Mouse (Mus musculus) lung, postnatal 0 days (tissue): ENCODE measurements around the gene Dcxr. TPM values are rescaled to one million over a fixed set of nuclear protein-coding genes. Genes with fewer than 3 reads are reported as not detected.
"Not testable (repeated sequence)": the region's sequence is repeated elsewhere in the genome, so short reads cannot be mapped to it uniquely, and the experiment has no call there.

Experiments
- ATAC-seq: fragments of 200-750 bp; cut with Nextera tagmentation; 2 replicates; pipeline ENCODE4 v1.8.0; 2017; ENCODE audit warnings: moderate library complexity
- DNase-seq: peaks from one replicate; pipeline ENCODE4 v3.0.0-alpha.2; 2016; ENCODE audit warnings: low spot score
- H3K27ac ChIP-seq: fragments of 300-500 bp; sonication (generic); 2 replicates; pipeline ENCODE4 v1.5.1; 2014; ENCODE audit warnings: antibody characterized with exemption, mild to moderate bottlenecking, low read length, mixed read lengths
- H3K27me3 ChIP-seq: fragments of 300-500 bp; sonication (generic); replicated peaks from 2 replicates; pipeline ENCODE4 v1.6.1; 2014; ENCODE audit warnings: low read length, mixed read lengths; ENCODE audit not compliant: insufficient read depth
- H3K36me3 ChIP-seq: fragments of 300-500 bp; sonication (generic); 2 replicates; pipeline ENCODE4 v1.6.1; 2014; ENCODE audit warnings: low read length, mixed read lengths; ENCODE audit not compliant: insufficient read depth
- H3K4me1 ChIP-seq: fragments of 300-500 bp; sonication (generic); 2 replicates; pipeline ENCODE4 v1.6.1; 2014; ENCODE audit warnings: antibody characterized with exemption, low read depth, low read length, mixed read lengths; ENCODE audit not compliant: insufficient read depth
- H3K4me2 ChIP-seq: fragments of 300-500 bp; sonication (generic); replicated peaks from 2 replicates; pipeline ENCODE4 v1.6.1; 2014; ENCODE audit warnings: low read depth, mild to moderate bottlenecking, low read length, moderate library complexity, mixed read lengths
- H3K4me3 ChIP-seq: fragments of 300-500 bp; sonication (generic); 2 replicates; pipeline ENCODE4 v1.5.1; 2014; ENCODE audit warnings: low read depth, low read length
- H3K9ac ChIP-seq: fragments of 300-500 bp; sonication (generic); replicated peaks from 2 replicates; pipeline ENCODE4 v1.6.1; 2014; ENCODE audit warnings: low read depth, mild to moderate bottlenecking
- H3K9me3 ChIP-seq: fragments of 300-500 bp; sonication (generic); 2 replicates; pipeline ENCODE4 v1.6.1; 2016; ENCODE audit warnings: low read length, mixed read lengths
- CTCF ChIP-seq: IDR thresholded peaks from 2 replicates; pipeline ENCODE4 v1.5.1; 2016; ENCODE audit warnings: antibody characterized with exemption, mild to moderate bottlenecking
- EP300 ChIP-seq: IDR thresholded peaks from 2 replicates; pipeline ENCODE4 v1.6.1; 2016; ENCODE audit warnings: antibody characterized with exemption, mild to moderate bottlenecking, control low read depth
- WGBS: fragments of 180-500 bp; shearing (Covaris S2); extraction: QIAGEN DNeasy Blood & Tissue Kit; methylation state at CpG from one replicate; pipeline ENCODE4 v1.1.7; 2014; 5-methylcytosine and 5-hydroxymethylcytosine counted together
- polyA plus RNA-seq: library from polyadenylated mRNA; unstranded; fragments of >200 nt; fragmentation: Nextera tagmentation; extraction: Ambion mirVana; gene quantifications from 2 replicates; pipeline ENCODE4 v1.2.1, GENCODE M21; 2015

Gene Dcxr
- polyA plus RNA-seq, 1 experiment from 2014 or later = 430 TPM

- no peaks in the 10 kb centered on the region; the same call in 1 of the 2 replicates for H3K4me1 ChIP-seq
- H3K36me3 ChIP-seq = peaks cover 9% of the 10 kb centered on the region; the same call in 1 of the 2 replicates
- 68% methylated on average over 3 of the region's 3 CpGs for WGBS
- no peak overlapping the region for H3K4me3 ChIP-seq
- no peak overlapping the region for H3K9ac ChIP-seq
- H3K27ac ChIP-seq = no peak overlapping the region
- TF ChIP-seq CTCF (peak; percentile 73), EP300 (no peak)
- peak; percentile 52 for DNase-seq
- ATAC-seq = 0 out of 2 replicates have a peak, but pooled peaks have one; percentile 13
- no peaks in the 10 kb centered on the region for H3K9me3 ChIP-seq
- H3K27me3 ChIP-seq = no peaks in the 10 kb centered on the region
- no peak overlapping the region for H3K4me2 ChIP-seq
Measured at GRCm38 (mm10) chr11:120679909-120680308, 47.2 kb downstream of the Dcxr start.

GRCm38 (mm10) chr11:120676951-120677350, 50.1 kb downstream of the Dcxr start:
- no peak overlapping the region for H3K27ac ChIP-seq
- no peaks in the 10 kb centered on the region for H3K9me3 ChIP-seq
- H3K36me3 ChIP-seq = peaks cover 9% of the 10 kb centered on the region; the same call in 1 of the 2 replicates
- ATAC-seq (no peak), DNase-seq (no peak)
- 84% methylated on average over 4 of the region's 4 CpGs for WGBS
- peaks cover 6% of the 10 kb centered on the region for H3K4me1 ChIP-seq
- no peak overlapping the region for H3K9ac ChIP-seq
- TF ChIP-seq CTCF (no peak), EP300 (no peak)
- H3K27me3 ChIP-seq = no peaks in the 10 kb centered on the region
- H3K4me3 ChIP-seq = no peak overlapping the region
- no peak overlapping the region for H3K4me2 ChIP-seq

GRCm38 (mm10) chr11:120675875-120676274, 51.2 kb downstream of the Dcxr start:
- H3K4me1 ChIP-seq, H3K27me3 ChIP-seq, H3K4me3 ChIP-seq, H3K9me3 ChIP-seq, H3K4me2 ChIP-seq, DNase-seq, H3K27ac ChIP-seq, H3K36me3 ChIP-seq, H3K9ac ChIP-seq, ATAC-seq: not testable (repeated sequence)
- WGBS = 81% methylated on average over 5 of the region's 5 CpGs

Other genes with a start within 250 kb of the Dcxr start
- 60.6 and 67.7 TPM in 2 replicates for gene Mrpl12, start 242.7 kb downstream of the Dcxr start, polyA plus RNA-seq
- gene Slc25a10, start 235.4 kb downstream of the Dcxr start, polyA plus RNA-seq = 75.4 and 83.4 TPM in 2 replicates
- gene Gcgr, start 196.6 kb downstream of the Dcxr start, polyA plus RNA-seq = 0.61 and 0.76 TPM in 2 replicates
- gene Mcrip1, start 177.6 kb downstream of the Dcxr start, polyA plus RNA-seq = 209 and 215 TPM in 2 replicates
- gene Ppp1r27, start 176.1 kb downstream of the Dcxr start, polyA plus RNA-seq = not detected in 2 replicates
- gene P4hb, start 154.0 kb downstream of the Dcxr start, polyA plus RNA-seq = 551 and 555 TPM in 2 replicates
- 512 TPM in 2 replicates for gene Arhgdia, start 145.7 kb downstream of the Dcxr start, polyA plus RNA-seq
- gene Alyref, start 128.9 kb downstream of the Dcxr start, polyA plus RNA-seq = 149 and 150 TPM in 2 replicates
- 138 and 151 TPM in 2 replicates for gene Anapc11, start 128.9 kb downstream of the Dcxr start, polyA plus RNA-seq
- gene Npb, start 118.8 kb downstream of the Dcxr start, polyA plus RNA-seq = 2.5 and 2.9 TPM in 2 replicates
- gene Pcyt2, start 109.3 kb downstream of the Dcxr start, polyA plus RNA-seq = 93.9 and 102 TPM in 2 replicates
- gene Sirt7, start 102.0 kb downstream of the Dcxr start, polyA plus RNA-seq = 45.3 and 46.0 TPM in 2 replicates
- 25.9 and 28.3 TPM in 2 replicates for gene Mafg, start 93.7 kb downstream of the Dcxr start, polyA plus RNA-seq
- gene Pycr1, start 83.5 kb downstream of the Dcxr start, polyA plus RNA-seq = 6.9 and 7.1 TPM in 2 replicates
- 0.46 TPM in 1 of 2 replicates, not detected in the other for gene Myadml2, start 79.1 kb downstream of the Dcxr start, polyA plus RNA-seq
- gene Notum, start 66.1 kb downstream of the Dcxr start, polyA plus RNA-seq = 8.5 and 10.2 TPM in 2 replicates
- gene Aspscr1, start 54.3 kb downstream of the Dcxr start, polyA plus RNA-seq = 114 and 129 TPM in 2 replicates
- 102 and 112 TPM in 2 replicates for gene Cenpx, start 13.5 kb downstream of the Dcxr start, polyA plus RNA-seq
- gene Lrrc45, start 13.4 kb downstream of the Dcxr start, polyA plus RNA-seq = 37.3 and 41.4 TPM in 2 replicates
- gene Rac3, start 5.8 kb downstream of the Dcxr start, polyA plus RNA-seq = 56.0 and 61.9 TPM in 2 replicates
- 4,475 and 4,528 TPM in 2 replicates for gene Cbr2, start 4.8 kb upstream of the Dcxr start, polyA plus RNA-seq
- gene Hmga1b, start 35.5 kb upstream of the Dcxr start, polyA plus RNA-seq = 2.0 and 3.7 TPM in 2 replicates
- gene Rfng, start 56.9 kb upstream of the Dcxr start, polyA plus RNA-seq = 22.5 and 26.4 TPM in 2 replicates
- 121 and 131 TPM in 2 replicates for gene Gps1, start 57.0 kb upstream of the Dcxr start, polyA plus RNA-seq
- 40.5 and 43.1 TPM in 2 replicates for gene Dus1l, start 69.1 kb upstream of the Dcxr start, polyA plus RNA-seq
- 54.7 and 63.8 TPM in 2 replicates for gene Fasn, start 97.3 kb upstream of the Dcxr start, polyA plus RNA-seq
- gene Ccdc57, start 205.6 kb upstream of the Dcxr start, polyA plus RNA-seq = 3.4 and 3.7 TPM in 2 replicates
- gene Slc16a3, start 221.2 kb upstream of the Dcxr start, polyA plus RNA-seq = 10.0 and 10.4 TPM in 2 replicates